Comparison of ENCODE assay signal across 15 mouse cellular contexts in genomic region chr11:58021618-58022017, GRCm38 (mm10). TPM values are rescaled to one million over a fixed set of nuclear protein-coding genes. Genes with fewer than 3 reads are reported as not detected.
DNase-seq lines count a peak whose midpoint lies in the region; ATAC-seq and TF ChIP-seq lines count a peak whose summit lies in the region.
"Had no signal": no experiment of that assay in that cellular context is flagged by ENCODE, and none has a peak within 500 bp of the region (broad histone marks: within the 10 kb centered on the region; RNA-seq: fewer than 3 reads in every experiment).

No protein-coding gene starts in this region.

- H3K4me2 ChIP-seq in heart, embryonic 13.5 days: peak overlapping the region; percentile 46; the same call in 1 of the 2 replicates
- H3K4me2 ChIP-seq in lung, embryonic 16.5 days (ENCODE audit: low read depth, low read length): peak overlapping the region; percentile 7; the same call in 1 of the 2 replicates
- H3K4me2 ChIP-seq in limb, embryonic 13.5 days (replicated peaks): no peak overlapping the region
- 0 out of 2 replicates have a peak overlapping the region, but pooled peaks have one; percentile 1 for H3K4me2 ChIP-seq in stomach, embryonic 14.5 days (replicated peaks; ENCODE audit: low read depth, low read length)

- ATAC-seq in heart, embryonic 13.5 days (ENCODE audit: extremely low read depth, insufficient number of reproducible peaks, low FRiP score, low TSS enrichment): no peak
- peak; percentile 50 for ATAC-seq in lung, embryonic 16.5 days (ENCODE audit: low read depth)
- ATAC-seq in limb, embryonic 13.5 days (ENCODE audit: low FRiP score, low read depth): no peak
- ATAC-seq in stomach, embryonic 14.5 days (ENCODE audit: insufficient number of reproducible peaks, insufficient read depth, low FRiP score, low read depth): 0 out of 2 replicates have a peak, but pooled peaks have one; percentile 38
- ATAC-seq: inflammation-experienced regulatory T-cells, adult 6 months; Patski had no signal

- TF ChIP-seq POLR2A in lung, adult 2 months (IDR thresholded peaks at IDR 0.05; ENCODE audit: borderline replicate concordance, extremely low read depth, low read depth, low read length): no peak

- H3K36me3 ChIP-seq in heart, embryonic 13.5 days: no peaks in the 10 kb centered on the region
- H3K36me3 ChIP-seq in lung, embryonic 16.5 days (ENCODE audit: control insufficient read depth, insufficient read depth, low read length): no peaks in the 10 kb centered on the region
- no peaks in the 10 kb centered on the region for H3K36me3 ChIP-seq in limb, embryonic 13.5 days
- H3K36me3 ChIP-seq in stomach, embryonic 14.5 days (ENCODE audit: control insufficient read depth, insufficient read depth, low read length): no peaks in the 10 kb centered on the region

- no peak for TF ChIP-seq CTCF in lung, adult 2 months (IDR thresholded peaks at IDR 0.05; ENCODE audit: insufficient read depth, low read length)

- DNase-seq in heart, adult 9 months (ENCODE audit: low spot score in 2 of 2): no peak
- no peak for DNase-seq in lung, adult 2 months
- no peak for DNase-seq in frontal cortex, adult 2 months (ENCODE audit: extremely low spot score in 1 of 2, low spot score in 1 of 2)
- DNase-seq in thymus, postnatal 10 days (ENCODE audit: low spot score in 2 of 2): no peak
- DNase-seq: adrenal gland, postnatal 25 days; cerebellum, adult 9-10 months; gastrocnemius, postnatal 10 days; layer of hippocampus, adult 9-11 months; right cerebral cortex, postnatal 25 days had no signal

- H3K4me3 ChIP-seq in heart, embryonic 13.5 days: no peak overlapping the region
- no peak overlapping the region for H3K4me3 ChIP-seq in lung, embryonic 16.5 days (ENCODE audit: low read length)
- no peak overlapping the region for H3K4me3 ChIP-seq in lung, adult 2 months (replicated peaks; ENCODE audit: extremely low read depth, low read depth, low read length)
- no peak overlapping the region for H3K4me3 ChIP-seq in limb, embryonic 13.5 days
- no peak overlapping the region for H3K4me3 ChIP-seq in stomach, embryonic 14.5 days (ENCODE audit: low read depth, low read length)

- H3K27me3 ChIP-seq in heart, embryonic 13.5 days (replicated peaks): no peaks in the 10 kb centered on the region
- no peaks in the 10 kb centered on the region for H3K27me3 ChIP-seq in lung, embryonic 16.5 days (ENCODE audit: control insufficient read depth, insufficient read depth, low read depth, low read length)
- H3K27me3 ChIP-seq in limb, embryonic 13.5 days: no peaks in the 10 kb centered on the region
- H3K27me3 ChIP-seq in stomach, embryonic 14.5 days (ENCODE audit: control insufficient read depth, insufficient read depth, low read length): no peaks in the 10 kb centered on the region
- H3K27me3 ChIP-seq: Patski had no signal

- peaks cover 87% of the 10 kb centered on the region for H3K4me1 ChIP-seq in heart, embryonic 13.5 days
- H3K4me1 ChIP-seq in lung, embryonic 16.5 days (replicated peaks; ENCODE audit: control insufficient read depth, insufficient read depth, low read length): peaks cover 54% of the 10 kb centered on the region
- peaks cover 48% of the 10 kb centered on the region for H3K4me1 ChIP-seq in lung, adult 2 months (ENCODE audit: control insufficient read depth, insufficient read depth, low read length)
- peaks cover 48% of the 10 kb centered on the region for H3K4me1 ChIP-seq in limb, embryonic 13.5 days
- H3K4me1 ChIP-seq in stomach, embryonic 14.5 days (ENCODE audit: control insufficient read depth, insufficient read depth, low read length): peaks cover 44% of the 10 kb centered on the region

- H3K9ac ChIP-seq in heart, embryonic 13.5 days: peak overlapping the region; percentile 47
- H3K9ac ChIP-seq in lung, embryonic 16.5 days (ENCODE audit: low read length): no peak overlapping the region
- no peak overlapping the region for H3K9ac ChIP-seq in limb, embryonic 13.5 days
- H3K9ac ChIP-seq in stomach, embryonic 14.5 days (replicated peaks; ENCODE audit: low read depth, low read length): no peak overlapping the region

- H3K9me3 ChIP-seq in heart, embryonic 13.5 days: no peaks in the 10 kb centered on the region
- no peaks in the 10 kb centered on the region for H3K9me3 ChIP-seq in lung, embryonic 16.5 days (ENCODE audit: control insufficient read depth, low read length)
- no peaks in the 10 kb centered on the region for H3K9me3 ChIP-seq in limb, embryonic 13.5 days
- no peaks in the 10 kb centered on the region for H3K9me3 ChIP-seq in stomach, embryonic 14.5 days (ENCODE audit: control insufficient read depth, low read depth, low read length)

- peak overlapping the region; percentile 74 for H3K27ac ChIP-seq in heart, embryonic 13.5 days (replicated peaks)
- H3K27ac ChIP-seq in lung, embryonic 16.5 days (ENCODE audit: low read length): peak overlapping the region; percentile 58
- peak overlapping the region; percentile 28; the same call in 1 of the 2 replicates for H3K27ac ChIP-seq in limb, embryonic 13.5 days
- H3K27ac ChIP-seq in stomach, embryonic 14.5 days (ENCODE audit: low read length): peak overlapping the region; percentile 73

- 29% methylated on average over 2 of the region's 2 CpGs for WGBS in heart, embryonic 13.5 days
- WGBS in lung, embryonic 16.5 days: 15% methylated on average over 2 of the region's 2 CpGs
- WGBS in lung, adult 2 months: 14% methylated on average over 2 of the region's 2 CpGs
- whole genome bisulfite sequencing in limb, embryonic 13.5 days: 32% methylated on average over 2 of the region's 2 CpGs
- WGBS in stomach, embryonic 14.5 days: 11% methylated on average over 2 of the region's 2 CpGs

RNA-seq across cellular contexts. Expression of gene Larp1, which starts 12.8 kb away (rescaled TPM):
- polyA plus RNA-seq in heart, embryonic 13.5 days (2015; fragmentation: Nextera tagmentation; extraction: Ambion mirVana): 11.7 and 12.8 TPM in 2 replicates
- polyA plus RNA-seq in lung, embryonic 16.5 days (2015; fragmentation: Nextera tagmentation; extraction: Ambion mirVana): 15.3 and 16.3 TPM in 2 replicates
- polyA plus RNA-seq in lung, adult 2 months (2012; rRNA removed): 26.9 and 34.6 TPM in 2 replicates
- polyA plus RNA-seq in limb, embryonic 13.5 days (2015; fragmentation: Nextera tagmentation; extraction: Ambion mirVana): 17.7 and 18.2 TPM in 2 replicates
- polyA plus RNA-seq in stomach, embryonic 14.5 days (2014; fragmentation: Nextera tagmentation; extraction: Ambion mirVana): 23.9 and 24.1 TPM in 2 replicates
- polyA plus RNA-seq in frontal cortex, adult 2 months (2012; rRNA removed): 45.6 and 47.8 TPM in 2 replicates

Comparison
In these comparisons a context has a peak if more than half of its experiments do, and no peak if none do; other contexts are left out.
1. ATAC-seq: peak in lung, embryonic 16.5 days (single experiment) and stomach, embryonic 14.5 days (single experiment); none in heart, embryonic 13.5 days (single experiment) and limb, embryonic 13.5 days (single experiment).
2. Peak in every context shown above with its lines, with median percentiles within 50 percentile points of each other: H3K27ac ChIP-seq.